Mouse (Mus musculus) left cerebral cortex, postnatal 14 days (tissue): ENCODE results near the gene F10. TPM values are rescaled to one million over a fixed set of nuclear protein-coding genes. Genes with fewer than 3 reads are reported as not detected.

Experiments used
- DNase-seq, 2 experiments: peaks; one replicate each; pipeline ENCODE4 v3.0.0; 2021 to 2022; ENCODE audit warnings: low spot score in 2 of 2, mixed read lengths in 1 of 2
- intact Hi-C: fragments of 180-260 bp; cut with DNase I; formaldehyde crosslinking; loops from one replicate; pipeline ENCODE4 v1.15.1; 2025
- long read RNA-seq, 2 experiments: library from polyadenylated mRNA; stranded (forward); transcript quantifications; one replicate each; pipeline ENCODE4 v2.0.0; 2021
- total RNA-seq, 2 experiments: library from RNA; stranded (reverse); gene quantifications; 2 replicates each; pipeline ENCODE4 v1.2.3; 2021

F10 gene
- total RNA-seq, result not detected
- long read RNA-seq, experiment 1, result 0 reads
- long read RNA-seq, experiment 2, result 0 reads

GRCm38 (mm10) chr8:13037015-13037414, at the start of gene F10:
TSS of gene F10 (plus strand) at chr8:13037308.
- no peak for DNase-seq
- intact Hi-C loops, result no loop called here

- intact Hi-C loops, result loop anchor here (2.0 kb wide), 1 partner anchor 91 kb away; no protein-coding TSS in a partner anchor
- DNase-seq, result peak; percentile 71 to 84
These were observed 49.5 kb upstream of the F10 start for GRCm38 (mm10) chr8:12987571-12987970.

GRCm38 (mm10) chr8:12988722-12989430, 48.2 kb upstream of the F10 start:
- DNase-seq, result no peak
- intact Hi-C loops, result no loop called here

GRCm38 (mm10) chr8:12991411-12991810, 45.7 kb upstream of the F10 start:
- intact Hi-C loops, result no loop called here
- peak in 1 of 2 experiments; percentile 21 for DNase-seq

GRCm38 (mm10) chr8:12994468-12994867, 42.6 kb upstream of the F10 start:
- DNase-seq, result no peak
- intact Hi-C loops, result no loop called here

- intact Hi-C loops, result no loop called here
- DNase-seq, result peak; percentile 50 to 53
These were observed 41.6 kb upstream of the F10 start for GRCm38 (mm10) chr8:12995481-12995880.

GRCm38 (mm10) chr8:12996831-12997275, 40.3 kb upstream of the F10 start:
- intact Hi-C loops, result no loop called here
- no peak for DNase-seq

GRCm38 (mm10) chr8:12998331-12998730, 38.8 kb upstream of the F10 start:
- intact Hi-C loops, result no loop called here

GRCm38 (mm10) chr8:12999793-13000192, 37.3 kb upstream of the F10 start:
- intact Hi-C loops, result loop anchor here (5.0 kb wide), 1 partner anchor 88 kb away; no protein-coding TSS in a partner anchor
- peak in 1 of 2 experiments; percentile 53 for DNase-seq

More at GRCm38 (mm10) chr8:12998331-12998730, 38.8 kb upstream of the F10 start:
- no peak for DNase-seq

GRCm38 (mm10) chr8:13007458-13007857, 29.6 kb upstream of the F10 start:
- intact Hi-C loops, result no loop called here
- DNase-seq, result no peak

GRCm38 (mm10) chr8:13010313-13010712, 26.8 kb upstream of the F10 start:
- no peak for DNase-seq
- intact Hi-C loops, result loop anchor here (5.0 kb wide), 1 partner anchor 82 kb away; no protein-coding TSS in a partner anchor

GRCm38 (mm10) chr8:13019560-13019959, 17.5 kb upstream of the F10 start:
- intact Hi-C loops, result no loop called here
- DNase-seq, result no peak

GRCm38 (mm10) chr8:13021830-13022229, 15.3 kb upstream of the F10 start:
- intact Hi-C loops, result no loop called here
- peak; percentile 34 to 36 for DNase-seq

- DNase-seq, result no peak
- intact Hi-C loops, result no loop called here
These were observed 11.5 kb upstream of the F10 start, which contains the start of gene F7 for GRCm38 (mm10) chr8:13025487-13026224. TSS of gene F7 (plus strand) at chr8:13026034.

GRCm38 (mm10) chr8:13027615-13028014, 9.5 kb upstream of the F10 start:
- intact Hi-C loops, result no loop called here
- DNase-seq, result no peak

GRCm38 (mm10) chr8:13028482-13028881, 8.6 kb upstream of the F10 start:
- intact Hi-C loops, result no loop called here
- peak; percentile 52 to 83 for DNase-seq

- intact Hi-C loops, result no loop called here
- DNase-seq, result peak; percentile 45 to 72
These were observed 729 bp upstream of the F10 start for GRCm38 (mm10) chr8:13036346-13036812.

- no peak for DNase-seq
- intact Hi-C loops, result no loop called here
These were observed 461 bp downstream of the F10 start for GRCm38 (mm10) chr8:13037569-13037968.

- intact Hi-C loops, result no loop called here
- no peak for DNase-seq
These were observed 1.9 kb downstream of the F10 start for GRCm38 (mm10) chr8:13039054-13039453.

- intact Hi-C loops, result no loop called here
- DNase-seq, result no peak
These were observed 4.4 kb downstream of the F10 start for GRCm38 (mm10) chr8:13041459-13041858.
